Mouse (Mus musculus): ENCODE data around the gene Ptges3l. TPM values are rescaled to one million over a fixed set of nuclear protein-coding genes. Genes with fewer than 3 reads are reported as not detected.
A peak's percentile ranks its signal among the peaks of the same experiment; 100 is the strongest.
"Not testable (repeated sequence)": the region's sequence is repeated elsewhere in the genome, so short reads cannot be mapped to it uniquely, and the experiment has no call there.

The Ptges3l gene
- polyA plus RNA-seq, 2 experiments from 2014 or later, result 1.7 to 2.1 TPM

GRCm38 (mm10) chr11:101418991-101419390 lies 6.1 kb downstream of the Ptges3l start:
- no peak for ATAC-seq

GRCm38 (mm10) chr11:101417101-101417855 lies 7.9 kb downstream of the Ptges3l start, which contains the start of gene Aarsd1:
Gene Aarsd1 (minus strand): TSS chr11:101417615.
- ATAC-seq, result peak; percentile 83

- ATAC-seq, result peak; percentile 33
Observed at GRCm38 (mm10) chr11:101416433-101417100, 8.6 kb downstream of the Ptges3l start.

GRCm38 (mm10) chr11:101415306-101415705 lies 9.8 kb downstream of the Ptges3l start:
- no peak for ATAC-seq

- no peak for ATAC-seq
Observed at GRCm38 (mm10) chr11:101395110-101395509, 30.0 kb downstream of the Ptges3l start.

GRCm38 (mm10) chr11:101381817-101382216 lies 43.3 kb downstream of the Ptges3l start:
- no peak for ATAC-seq

GRCm38 (mm10) chr11:101378926-101379325 lies 46.2 kb downstream of the Ptges3l start:
- no peak for ATAC-seq

- not testable (repeated sequence) for ATAC-seq
Observed at GRCm38 (mm10) chr11:101378196-101378595, 46.9 kb downstream of the Ptges3l start.

GRCm38 (mm10) chr11:101374421-101374938 lies 50.7 kb downstream of the Ptges3l start:
- ATAC-seq, result no peak

- ATAC-seq, result no peak
Observed at GRCm38 (mm10) chr11:101370141-101370540, 55.0 kb downstream of the Ptges3l start.

Other genes starting within 250 kb of the Ptges3l start
- 1 to 10 TPM in 1 of 2 experiments, under 1 TPM in 1; 0.36 to 2.0 TPM for gene Ccr10, start 249.9 kb downstream of the Ptges3l start, polyA plus RNA-seq (2017; shearing (Covaris generic))
- 10 to 100 TPM; 57.3 to 85.6 TPM for gene Ezh1, start 198.9 kb downstream of the Ptges3l start, polyA plus RNA-seq (2017; shearing (Covaris generic))
- not detected for gene Ramp2, start 179.3 kb downstream of the Ptges3l start, polyA plus RNA-seq (2017; shearing (Covaris generic))
- 100 to 1,000 TPM; 132 to 144 TPM for gene Vps25, start 171.6 kb downstream of the Ptges3l start, polyA plus RNA-seq (2017; shearing (Covaris generic))
- 1 to 10 TPM in 1 of 2 experiments, under 1 TPM in 1; 0.91 to 1.4 TPM for gene Wnk4, start 164.8 kb downstream of the Ptges3l start, polyA plus RNA-seq (2017; shearing (Covaris generic))
- under 1 TPM in 1 of 2 experiments, not detected in 1; 0.97 TPM for gene Cntd1, start 146.3 kb downstream of the Ptges3l start, polyA plus RNA-seq (2017; shearing (Covaris generic))
- 100 to 1,000 TPM; 132 to 135 TPM for gene Coa3, start 146.2 kb downstream of the Ptges3l start, polyA plus RNA-seq (2017; shearing (Covaris generic))
- 10 to 100 TPM; 68.1 to 99.6 TPM for gene Becn1, start 123.0 kb downstream of the Ptges3l start, polyA plus RNA-seq (2017; shearing (Covaris generic))
- gene Psme3, start 109.1 kb downstream of the Ptges3l start, polyA plus RNA-seq (2017; shearing (Covaris generic)), result 10 to 100 TPM; 29.8 to 30.0 TPM
- 1 to 10 TPM; 2.3 to 3.0 TPM for gene Aoc2, start 100.3 kb downstream of the Ptges3l start, polyA plus RNA-seq (2017; shearing (Covaris generic))
- not detected for gene Aoc3, start 94.7 kb downstream of the Ptges3l start, polyA plus RNA-seq (2017; shearing (Covaris generic))
- gene G6pc, start 57.8 kb downstream of the Ptges3l start, polyA plus RNA-seq (2017; shearing (Covaris generic)), result not detected
- 10 to 100 TPM; 36.2 to 41.6 TPM for gene Aarsd1, start 7.7 kb downstream of the Ptges3l start, polyA plus RNA-seq (2017; shearing (Covaris generic))
- gene Gm27029, start 537 bp downstream of the Ptges3l start, polyA plus RNA-seq (2017; shearing (Covaris generic)), result 1 to 10 TPM; 1.3 to 1.8 TPM
- gene Rundc1, start 248 bp downstream of the Ptges3l start, polyA plus RNA-seq (2017; shearing (Covaris generic)), result 1 to 10 TPM; 8.0 to 8.5 TPM
- 100 to 1,000 TPM; 407 to 740 TPM for gene Rpl27, start 17.0 kb upstream of the Ptges3l start, polyA plus RNA-seq (2017; shearing (Covaris generic))
- 100 to 1,000 TPM; 174 to 204 TPM for gene Ifi35, start 23.1 kb upstream of the Ptges3l start, polyA plus RNA-seq (2017; shearing (Covaris generic))
- gene Rnd2, start 39.7 kb upstream of the Ptges3l start, polyA plus RNA-seq (2017; shearing (Covaris generic)), result under 1 TPM in 1 of 2 experiments, not detected in 1; 0.23 TPM
- gene Vat1, start 40.9 kb upstream of the Ptges3l start, polyA plus RNA-seq (2017; shearing (Covaris generic)), result 1 to 10 TPM; 1.1 to 1.5 TPM
- 1 to 10 TPM; 3.5 to 4.1 TPM for gene Brca1, start 126.6 kb upstream of the Ptges3l start, polyA plus RNA-seq (2017; shearing (Covaris generic))
- 10 to 100 TPM; 70.0 to 88.4 TPM for gene Nbr1, start 126.8 kb upstream of the Ptges3l start, polyA plus RNA-seq (2017; shearing (Covaris generic))
- 10 to 100 TPM; 10.8 to 15.2 TPM for gene Tmem106a, start 156.9 kb upstream of the Ptges3l start, polyA plus RNA-seq (2017; shearing (Covaris generic))
- not detected for gene Gm11634, start 173.9 kb upstream of the Ptges3l start, polyA plus RNA-seq (2017; shearing (Covaris generic))
- 10 to 100 TPM; 86.2 to 93.4 TPM for gene Rdm1, start 201.9 kb upstream of the Ptges3l start, polyA plus RNA-seq (2017; shearing (Covaris generic))
- not detected for gene Arl4d, start 240.2 kb upstream of the Ptges3l start, polyA plus RNA-seq (2017; shearing (Covaris generic))